Mouse (Mus musculus) layer of hippocampus, postnatal 14 days (tissue): ENCODE measurements at regions not wholly inside any gene's neighbourhood (a gene's known extent, or its start where the extent isn't known, plus 50 kb on each side); places are given as distances from the start of the nearest gene placed in this dataset.

Source experiments
- DNase-seq, 2 experiments: peaks; one replicate each; pipeline ENCODE4 v3.0.0; 2021 to 2022; ENCODE audit warnings: low spot score in 2 of 2, mixed read lengths in 1 of 2

DNA sequence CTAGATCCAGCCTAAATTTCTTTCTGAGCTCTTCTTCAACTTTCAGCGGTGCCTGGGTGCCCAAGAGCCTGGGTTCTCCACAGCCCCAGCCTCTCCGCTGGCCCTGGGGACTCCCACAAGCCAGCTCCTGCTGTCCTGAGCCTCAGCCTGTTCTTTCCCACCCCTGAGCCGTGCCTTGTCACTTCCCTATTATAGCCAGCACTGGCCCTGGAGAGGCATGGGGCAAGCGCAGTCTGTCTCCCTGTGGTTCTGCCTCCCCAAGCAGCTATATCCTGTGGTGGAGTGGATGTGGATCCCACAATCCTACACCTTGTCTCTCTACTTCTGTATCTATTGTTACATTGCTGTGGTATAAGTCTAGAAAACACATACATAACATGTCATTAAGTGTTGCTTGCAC, 128.6 kb upstream of the Hgf start:
- DNase-seq: no peak

DNA sequence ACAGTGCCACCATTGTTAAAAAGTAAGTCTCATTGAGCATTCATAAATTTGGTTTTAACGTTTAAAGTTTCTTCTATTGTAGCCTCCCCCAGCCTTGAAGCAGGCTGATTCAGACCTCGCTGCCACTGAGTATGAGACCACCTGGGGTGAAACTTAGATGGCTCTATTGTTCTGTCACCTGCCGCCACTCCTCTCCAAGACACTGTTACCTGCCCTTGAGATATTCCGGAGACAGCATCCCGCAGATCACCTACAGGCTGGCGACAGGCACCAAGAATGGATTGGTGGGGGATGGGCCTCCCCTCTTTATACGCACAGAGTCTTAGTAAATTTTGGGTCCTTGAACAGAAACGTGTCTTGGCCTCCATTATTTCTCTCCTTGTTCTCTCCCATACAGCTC, 128.0 kb upstream of the Hgf start:
- no peak for DNase-seq

DNA sequence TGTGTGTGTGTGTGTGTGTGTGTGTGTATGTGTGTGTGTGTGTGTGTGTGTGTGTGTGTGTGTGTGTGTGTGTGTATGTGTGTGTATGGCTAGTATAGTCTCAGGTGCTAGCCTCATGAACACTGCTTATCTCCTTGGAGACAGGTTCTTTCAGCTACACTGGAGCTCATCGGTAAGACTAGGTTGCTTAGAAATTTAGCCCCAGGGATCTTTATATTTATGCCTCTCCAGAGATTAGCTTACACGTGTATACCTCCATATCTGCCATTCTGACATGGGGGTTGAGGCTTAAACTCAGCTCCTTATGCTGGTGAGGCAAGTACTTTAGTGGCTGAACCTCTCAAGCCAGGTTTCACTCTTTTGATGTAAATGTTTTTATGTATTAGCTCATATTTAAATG, 127.0 kb upstream of the Hgf start:
- no peak for DNase-seq

DNA sequence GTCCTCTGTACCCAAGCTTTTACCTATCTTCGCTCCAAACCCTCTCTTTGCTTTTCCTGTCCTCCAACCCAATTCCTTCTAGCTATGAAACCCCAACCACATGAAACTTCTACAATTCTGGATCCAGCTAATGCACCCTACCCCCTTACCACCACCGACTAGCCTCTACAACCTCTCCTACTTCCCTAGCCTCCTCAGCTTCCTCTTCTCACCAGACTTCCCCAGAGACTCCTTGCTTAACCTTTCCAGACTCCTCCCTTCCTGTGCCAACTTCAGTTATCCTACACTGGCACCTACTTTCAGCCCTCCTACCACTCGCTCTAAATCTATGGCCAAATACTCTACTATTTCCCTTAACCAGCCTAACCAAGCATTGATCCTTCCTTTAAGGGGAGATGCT, 118.7 kb upstream of the Hgf start:
- DNase-seq: no peak

GRCm38 (mm10) chr5:16445056-16445455, 108.2 kb upstream of the Hgf start:
- no peak for DNase-seq

- DNase-seq: no peak
Measured at GRCm38 (mm10) chr5:16446977-16447376, 106.3 kb upstream of the Hgf start.

DNA sequence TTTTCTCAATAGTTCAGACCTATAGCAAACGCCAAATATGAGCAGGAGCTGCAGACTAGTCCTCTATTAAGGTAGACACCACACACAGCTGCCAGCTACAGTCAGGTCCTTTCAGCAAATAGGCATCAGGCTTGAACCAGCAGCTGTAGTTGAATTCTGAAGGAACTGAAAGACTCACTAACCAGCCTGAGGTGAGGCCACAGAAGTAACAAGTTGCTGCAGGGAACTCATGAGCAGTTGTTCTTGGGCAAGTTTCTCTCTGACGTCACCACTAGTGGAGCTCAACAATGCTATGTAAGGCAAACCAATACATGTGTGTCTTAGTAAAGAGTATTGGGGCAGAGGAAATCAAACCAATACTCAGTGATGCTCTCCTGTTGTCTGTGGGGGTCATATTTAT, 91.5 kb upstream of the Hgf start:
- DNase-seq: no peak

GRCm38 (mm10) chr5:16466266-16466665, 87.0 kb upstream of the Hgf start:
- no peak for DNase-seq

GRCm38 (mm10) chr5:16468560-16468959, 84.7 kb upstream of the Hgf start:
- DNase-seq: no peak

GRCm38 (mm10) chr5:16469221-16469620, 84.1 kb upstream of the Hgf start:
- no peak for DNase-seq

- DNase-seq: peak in 1 of 2 experiments; percentile 18
Measured at GRCm38 (mm10) chr5:16469644-16470275, 83.5 kb upstream of the Hgf start.

DNA sequence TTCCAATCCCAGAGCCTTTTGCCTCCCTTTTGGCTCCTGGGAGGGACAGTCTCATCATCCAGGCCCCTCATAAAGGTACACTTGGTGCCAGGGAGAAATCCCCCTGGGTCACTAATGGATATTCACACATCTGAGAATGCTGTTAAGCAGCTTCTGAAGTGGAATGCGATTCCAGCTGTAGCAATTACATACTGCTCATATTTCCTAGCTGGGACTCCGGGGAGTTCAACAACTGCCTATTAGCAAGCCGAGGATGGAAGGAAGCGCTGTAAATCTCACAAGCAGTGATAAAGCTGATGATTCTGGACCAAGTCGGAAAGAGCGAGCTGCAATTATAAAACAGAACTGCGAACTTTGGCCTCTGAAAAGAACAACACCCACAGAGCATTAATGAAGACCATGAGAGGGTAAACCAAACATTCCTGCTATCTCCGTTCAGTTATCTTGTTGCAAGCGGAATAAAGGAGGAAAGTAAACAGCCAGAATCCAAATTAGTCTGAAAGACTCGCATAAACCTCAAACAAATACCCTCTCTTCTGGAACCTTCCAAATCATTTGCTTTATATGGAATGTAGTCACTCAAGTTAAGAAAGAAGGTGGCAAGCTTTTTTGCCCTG, 82.8 kb upstream of the Hgf start:
- no peak for DNase-seq

DNA sequence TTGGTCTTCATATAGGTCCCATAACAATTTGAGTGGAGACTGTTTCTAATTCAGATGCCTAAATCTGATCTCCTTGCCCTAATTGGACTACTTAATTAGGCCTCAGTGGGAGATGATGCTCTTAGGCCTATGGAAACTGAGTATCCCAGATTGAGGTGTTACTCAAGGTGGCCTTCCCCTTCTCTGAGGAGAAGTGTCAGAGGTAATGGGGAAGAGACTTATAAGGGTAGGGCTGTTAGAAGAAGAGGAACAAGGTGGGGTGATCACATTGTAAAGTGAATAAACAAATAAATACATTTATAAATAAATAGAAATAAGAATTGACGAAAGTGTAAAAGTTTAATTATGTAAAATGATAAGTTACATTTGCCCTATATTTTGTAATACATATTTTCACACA, 65.3 kb upstream of the Hgf start:
- DNase-seq: no peak

DNA sequence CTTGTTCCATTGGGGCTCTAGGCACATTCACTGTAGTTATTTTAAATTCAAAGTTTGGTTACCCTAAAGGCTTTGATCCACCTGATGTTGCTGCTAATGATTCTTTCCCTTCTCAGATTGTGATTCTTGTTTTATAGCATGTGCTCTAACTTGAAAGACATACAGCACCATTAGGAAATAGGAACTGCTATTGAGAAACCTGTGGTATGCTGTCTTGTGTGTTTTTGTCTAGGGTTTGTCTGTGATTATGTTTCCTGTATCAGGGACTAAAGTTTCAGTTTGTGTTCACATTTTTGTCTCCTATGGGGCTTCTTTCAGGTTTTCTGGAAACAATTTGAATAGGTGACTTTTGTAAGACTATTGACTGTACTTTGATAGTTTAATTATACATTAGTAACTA, 63.5 kb upstream of the Hgf start:
- DNase-seq: no peak

GRCm38 (mm10) chr5:16499891-16500290, 53.4 kb upstream of the Hgf start:
- no peak for DNase-seq
